Mouse (Mus musculus) heart, postnatal 14 days (tissue): ENCODE measurements around the gene Tma7. TPM values are rescaled to one million over a fixed set of nuclear protein-coding genes. Genes with fewer than 3 reads are reported as not detected.

Experiments
- DNase-seq, 2 experiments: peaks; one replicate each; pipeline ENCODE4 v3.0.0; 2021 to 2022
- intact Hi-C: fragments of 180-260 bp; cut with DNase I; formaldehyde crosslinking; loops from one replicate; pipeline ENCODE4 v1.15.1; 2025
- long read RNA-seq, 2 experiments: library from polyadenylated mRNA; stranded (forward); transcript quantifications; one replicate each; pipeline ENCODE4 v2.0.0; 2021
- total RNA-seq, 2 experiments: library from RNA; stranded (reverse); gene quantifications; 2 replicates each; pipeline ENCODE4 v1.2.3; 2021

Gene Tma7
- 100 to 1,000 TPM; 220 to 279 TPM for total RNA-seq
- long read RNA-seq, experiment 1, transcript Tma7-201 (4 exons, 944 nt) = major isoform, 70 of 75 reads
- long read RNA-seq, experiment 1, partial matches to known transcripts = 1 of 75 reads
- long read RNA-seq, experiment 1, other reads (novel, unspliced or antisense) = 2 of 75 reads
- long read RNA-seq, experiment 2, transcript Tma7-201 (4 exons, 944 nt) = major isoform, 67 of 73 reads
- long read RNA-seq, experiment 2, partial matches to known transcripts = 5 of 73 reads
- long read RNA-seq, experiment 2, other reads (novel, unspliced or antisense) = 0 of 73 reads

GRCm38 (mm10) chr9:109082124-109082800, at the start of gene Tma7, which contains the start of gene Ccdc51:
Gene Tma7, minus strand, starts transcription at chr9:109082587.
Gene Ccdc51, plus strand, starts transcription at chr9:109082493.
- DNase-seq = peak; percentile 75 to 80
- intact Hi-C loops = no loop called here

GRCm38 (mm10) chr9:109130076-109130475, 47.7 kb upstream of the Tma7 start:
- DNase-seq = no peak
- intact Hi-C loops = no loop called here

- intact Hi-C loops = loop anchor here (10.0 kb wide), 1 partner anchor 737 kb away; no protein-coding TSS in a partner anchor
Measured at GRCm38 (mm10) chr9:109128211-109128610, 45.8 kb upstream of the Tma7 start.

GRCm38 (mm10) chr9:109127076-109127475, 44.7 kb upstream of the Tma7 start:
- DNase-seq = no peak
- intact Hi-C loops = loop anchor here (10.0 kb wide), 1 partner anchor 738 kb away; no protein-coding TSS in a partner anchor

More at GRCm38 (mm10) chr9:109128211-109128610, 45.8 kb upstream of the Tma7 start:
- DNase-seq = peak in 1 of 2 experiments; percentile 60

GRCm38 (mm10) chr9:109125481-109125880, 43.1 kb upstream of the Tma7 start:
- intact Hi-C loops = loop anchor here (10.0 kb wide), 1 partner anchor 739 kb away; no protein-coding TSS in a partner anchor
- DNase-seq = no peak

- intact Hi-C loops = loop anchor here (10.0 kb wide), 1 partner anchor 740 kb away; no protein-coding TSS in a partner anchor
- no peak for DNase-seq
Measured at GRCm38 (mm10) chr9:109125043-109125442, 42.7 kb upstream of the Tma7 start.

GRCm38 (mm10) chr9:109124164-109124563, 41.8 kb upstream of the Tma7 start:
- DNase-seq = no peak
- intact Hi-C loops = loop anchor here (10.0 kb wide), 1 partner anchor 741 kb away; no protein-coding TSS in a partner anchor

- DNase-seq = no peak
- intact Hi-C loops = loop anchor here (10.0 kb wide), 1 partner anchor 742 kb away; no protein-coding TSS in a partner anchor
Measured at GRCm38 (mm10) chr9:109123266-109123665, 40.9 kb upstream of the Tma7 start.

- peak in 1 of 2 experiments; percentile 47 for DNase-seq
- intact Hi-C loops = loop anchor here (10.0 kb wide), 1 partner anchor 742 kb away; no protein-coding TSS in a partner anchor
Measured at GRCm38 (mm10) chr9:109122553-109123085, 40.2 kb upstream of the Tma7 start.

GRCm38 (mm10) chr9:109120956-109121355, 38.6 kb upstream of the Tma7 start:
- intact Hi-C loops = loop anchor here (1.0 to 10.0 kb wide), 2 partner anchors 118 to 744 kb away; no protein-coding TSS in a partner anchor
- no peak for DNase-seq

GRCm38 (mm10) chr9:109119571-109119970, 37.2 kb upstream of the Tma7 start:
- DNase-seq = no peak
- intact Hi-C loops = loop anchor here (1.0 kb wide), 1 partner anchor 31 kb away; no protein-coding TSS in a partner anchor

GRCm38 (mm10) chr9:109118106-109118505, 35.7 kb upstream of the Tma7 start:
- DNase-seq = peak in 1 of 2 experiments; percentile 37
- intact Hi-C loops = no loop called here

- no peak for DNase-seq
- intact Hi-C loops = no loop called here
Measured at GRCm38 (mm10) chr9:109116205-109116604, 33.8 kb upstream of the Tma7 start.

GRCm38 (mm10) chr9:109114871-109115270, 32.5 kb upstream of the Tma7 start:
- DNase-seq = no peak
- intact Hi-C loops = no loop called here

GRCm38 (mm10) chr9:109114276-109114675, 31.9 kb upstream of the Tma7 start:
- no peak for DNase-seq

GRCm38 (mm10) chr9:109113331-109113730, 30.9 kb upstream of the Tma7 start:
- intact Hi-C loops = no loop called here
- no peak for DNase-seq

More at GRCm38 (mm10) chr9:109114276-109114675, 31.9 kb upstream of the Tma7 start:
- intact Hi-C loops = no loop called here

- intact Hi-C loops = no loop called here
- no peak for DNase-seq
Measured at GRCm38 (mm10) chr9:109111591-109111990, 29.2 kb upstream of the Tma7 start.

GRCm38 (mm10) chr9:109111101-109111500, 28.7 kb upstream of the Tma7 start:
- no peak for DNase-seq
- intact Hi-C loops = no loop called here

GRCm38 (mm10) chr9:109110240-109110639, 27.9 kb upstream of the Tma7 start:
- no peak for DNase-seq
- intact Hi-C loops = no loop called here

- DNase-seq = no peak
- intact Hi-C loops = no loop called here
Measured at GRCm38 (mm10) chr9:109107341-109107740, 25.0 kb upstream of the Tma7 start.

GRCm38 (mm10) chr9:109105648-109106047, 23.3 kb upstream of the Tma7 start:
- intact Hi-C loops = no loop called here

More at GRCm38 (mm10) chr9:109105648-109106047, 23.3 kb upstream of the Tma7 start:
- no peak for DNase-seq
